Mouse (Mus musculus): ENCODE measurements around the gene Dync1h1. TPM values are rescaled to one million over a fixed set of nuclear protein-coding genes. Genes with fewer than 3 reads are reported as not detected.

Gene Dync1h1
- polyA plus RNA-seq (2015; fragmentation: Nextera tagmentation; extraction: Ambion mirVana), result 23.2 and 25.2 TPM in 2 replicates

DNA sequence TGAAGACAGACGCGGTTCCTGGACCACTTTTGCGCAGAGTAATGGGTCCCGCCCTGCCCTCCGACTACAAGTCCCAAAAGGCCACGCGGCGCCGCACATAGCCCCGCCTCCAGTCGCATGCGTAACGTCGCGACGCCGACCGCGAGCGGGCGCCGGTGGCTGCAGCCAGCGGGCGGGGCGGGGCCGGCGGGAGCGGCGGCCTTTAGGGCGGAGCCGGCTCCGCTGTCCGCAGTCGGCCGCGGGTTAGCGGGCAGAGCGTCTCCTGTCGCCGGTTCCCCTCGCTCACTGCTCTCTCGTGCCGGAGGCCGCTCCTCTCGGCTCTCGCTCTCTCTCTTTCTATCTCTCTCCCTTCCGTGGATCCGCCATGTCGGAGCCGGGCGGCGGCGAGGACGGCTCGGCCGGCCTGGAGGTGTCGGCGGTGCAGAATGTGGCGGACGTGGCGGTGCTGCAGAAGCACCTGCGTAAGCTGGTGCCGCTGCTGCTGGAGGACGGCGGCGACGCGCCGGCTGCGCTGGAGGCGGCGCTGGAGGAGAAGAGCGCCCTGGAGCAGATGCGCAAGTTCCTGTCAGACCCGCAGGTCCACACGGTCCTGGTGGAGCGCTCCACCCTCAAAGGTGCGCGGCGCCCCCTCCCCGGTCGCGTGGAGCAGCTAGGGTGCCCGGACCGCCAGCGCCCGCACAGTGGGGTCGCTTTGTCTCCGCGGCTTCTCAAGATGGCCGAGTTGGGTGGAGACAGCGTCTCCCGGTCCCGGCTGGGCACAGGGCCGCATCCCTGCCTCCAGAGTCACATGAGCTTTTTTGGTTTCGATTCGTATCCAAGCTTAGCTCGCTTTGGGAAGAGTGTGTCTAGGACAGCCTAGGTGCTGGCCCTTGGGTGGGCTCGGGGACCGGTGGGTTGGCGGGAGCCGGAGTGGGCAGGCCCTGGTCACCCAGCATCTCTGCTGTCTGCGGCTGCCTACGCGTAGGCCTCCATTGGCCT is at the start of gene Dync1h1:
Gene Dync1h1, plus strand, starts transcription at position 212 of the 978 bp plus-strand sequence.

DNA sequence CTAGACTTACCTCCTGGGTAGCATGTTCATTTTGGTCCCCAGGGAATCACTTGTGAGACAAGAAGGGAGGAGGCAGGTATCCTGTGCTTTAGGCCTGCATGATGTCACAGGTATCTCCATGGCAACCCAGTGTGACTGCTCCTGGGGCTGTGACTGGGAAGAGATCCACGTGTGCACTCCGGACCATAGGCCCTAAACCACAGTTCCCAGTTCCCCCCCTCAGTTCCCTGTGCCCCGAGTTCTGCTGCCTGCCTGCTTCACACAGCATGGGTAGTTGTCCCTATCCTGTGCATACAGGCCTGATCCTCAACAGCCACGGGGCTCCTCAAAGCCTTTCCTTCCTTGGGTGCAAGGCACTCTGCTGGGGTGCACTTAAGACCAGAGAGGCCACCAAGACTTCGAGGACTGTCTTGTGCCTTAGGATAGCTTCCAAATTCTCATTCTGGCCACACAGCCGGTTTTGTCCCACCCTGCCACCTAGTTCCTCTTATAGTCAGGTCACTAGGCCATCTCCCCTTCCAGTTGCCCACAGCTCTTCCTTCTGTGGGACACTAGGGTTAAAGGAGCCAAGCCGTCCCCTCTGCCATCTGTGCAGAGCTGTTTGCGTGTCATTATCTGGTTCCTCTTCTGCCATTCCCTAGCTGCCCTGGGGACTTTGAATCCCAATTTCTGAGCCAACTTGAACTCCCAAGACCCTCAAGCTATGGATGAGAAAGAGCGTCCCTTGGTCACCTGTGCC is 81.5 kb downstream of the Dync1h1 start, which contains the start of gene 1700001K19Rik:
Gene 1700001K19Rik, minus strand, starts transcription at position 59 of the 739 bp plus-strand sequence.

DNA sequence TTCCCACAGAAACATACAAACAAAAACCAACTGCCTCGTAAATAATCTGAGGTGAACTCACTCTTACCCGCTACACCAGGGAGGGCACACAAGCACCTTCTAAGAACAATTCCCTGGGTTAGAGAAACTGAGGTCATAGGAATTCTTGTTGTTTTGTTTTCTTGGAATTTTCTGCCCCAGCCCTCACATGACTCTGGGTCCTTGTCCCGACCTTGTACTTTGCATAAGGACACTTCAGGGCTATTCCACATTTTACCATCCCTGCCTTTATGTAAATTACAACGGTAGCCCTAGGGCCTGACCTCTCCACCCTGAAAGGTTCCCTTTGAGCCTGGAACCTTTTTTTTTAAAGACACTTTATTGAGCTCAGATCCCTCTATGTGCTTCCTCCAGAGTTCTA is 101.3 kb downstream of the Dync1h1 start, which contains the start of gene Hsp90aa1:
Gene Hsp90aa1, minus strand, starts transcription at position 173 of the 400 bp plus-strand sequence.

Small RNA genes within 50 kb of the gene (microRNA-seq; reads per million reads assigned to microRNA genes)
- gene Gm27299, result not detected

Other genes starting within 250 kb of the Dync1h1 start
- 89.9 and 96.7 TPM in 2 replicates for gene Ppp2r5c, start 154.3 kb upstream of the Dync1h1 start, polyA plus RNA-seq (2015; fragmentation: Nextera tagmentation; extraction: Ambion mirVana)
- not detected in 2 replicates for gene 1700001K19Rik, start 81.2 kb downstream of the Dync1h1 start, polyA plus RNA-seq (2015; fragmentation: Nextera tagmentation; extraction: Ambion mirVana)
- 310 and 370 TPM in 2 replicates for gene Hsp90aa1, start 101.3 kb downstream of the Dync1h1 start, polyA plus RNA-seq (2015; fragmentation: Nextera tagmentation; extraction: Ambion mirVana)
- 12.2 and 15.0 TPM in 2 replicates for gene Wdr20, start 136.5 kb downstream of the Dync1h1 start, polyA plus RNA-seq (2015; fragmentation: Nextera tagmentation; extraction: Ambion mirVana)
- gene Mok, start 239.5 kb downstream of the Dync1h1 start, polyA plus RNA-seq (2015; fragmentation: Nextera tagmentation; extraction: Ambion mirVana), result 0.53 and 1.3 TPM in 2 replicates
- 4.6 and 4.8 TPM in 2 replicates for gene Zfp839, start 248.8 kb downstream of the Dync1h1 start, polyA plus RNA-seq (2015; fragmentation: Nextera tagmentation; extraction: Ambion mirVana)

Measured in urinary bladder, postnatal 0 days (tissue).